Mouse (Mus musculus) spleen, adult 2 months (tissue): ENCODE results near the gene Ankrd13a.

Source experiments
- CTCF ChIP-seq: fragments of 200-500 bp; IDR thresholded peaks from 2 replicates; pipeline ENCODE4 v1.5.1; 2011; ENCODE audit warnings: mild to moderate bottlenecking, inconsistent platforms; ENCODE audit not compliant: insufficient read depth, insufficient read length, insufficient replicate concordance; ENCODE audit errors: extremely low read depth
- POLR2A ChIP-seq: fragments of 200-500 bp; IDR thresholded peaks from 2 replicates; pipeline ENCODE4 v1.6.1; 2011; ENCODE audit warnings: low read depth, low read length, inconsistent platforms

GRCm38 (mm10) chr5:114742998-114743696 is 31.3 kb upstream of the Ankrd13a start:
- TF ChIP-seq CTCF (no peak), POLR2A (no peak)
